Mouse (Mus musculus) thymus, adult 18-20 months (tissue): ENCODE results near the gene Gm614.

Experiments used
- DNase-seq, 2 experiments: peaks; one replicate each; pipeline ENCODE4 v3.0.0; 2022; ENCODE audit warnings: mixed read lengths in 2 of 2

Gene Gm614

DNA sequence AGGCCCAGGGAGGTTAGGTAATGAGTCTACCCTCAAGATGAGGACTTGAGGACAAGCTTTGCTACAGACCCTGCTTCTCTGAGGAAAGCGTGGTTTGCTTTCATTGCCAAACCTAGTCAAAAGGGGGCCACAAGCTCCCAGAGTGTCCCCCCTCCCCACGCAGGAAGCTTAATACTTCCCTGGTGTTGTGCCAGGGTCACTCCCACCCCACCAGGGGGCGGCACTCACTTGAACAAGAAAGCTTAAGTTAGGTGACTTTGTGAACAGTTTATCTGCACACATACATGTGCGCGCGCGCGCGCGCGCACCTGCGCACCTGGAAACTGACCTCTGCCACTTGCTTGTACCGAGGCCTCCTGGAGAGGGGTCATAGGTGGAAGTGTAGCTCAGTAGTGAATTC, 7.2 kb downstream of the Gm614 start:
- peak in 1 of 2 experiments; percentile 51 for DNase-seq

- DNase-seq: no peak
Measured at GRCm38 (mm10) chrX:101254740-101255139, 9.1 kb downstream of the Gm614 start.

- DNase-seq: peak; percentile 82 to 91
Measured at GRCm38 (mm10) chrX:101253952-101254729, 9.7 kb downstream of the Gm614 start, which contains the start of gene Foxo4. Gene Foxo4 (plus strand): TSS chrX:101254528.

- no peak for DNase-seq
Measured at GRCm38 (mm10) chrX:101245011-101245410, 18.8 kb downstream of the Gm614 start.

GRCm38 (mm10) chrX:101222796-101223162, 41.0 kb downstream of the Gm614 start:
- no peak for DNase-seq

GRCm38 (mm10) chrX:101221834-101222795, 41.7 kb downstream of the Gm614 start, which contains the start of gene Snx12:
Gene Snx12 (minus strand): TSS chrX:101222563.
- DNase-seq: peak; percentile 68 to 83
